Mouse (Mus musculus) spleen, adult 2 months (tissue): ENCODE measurements around the gene Tcta.
"Not testable (repeated sequence)": the region's sequence is repeated elsewhere in the genome, so short reads cannot be mapped to it uniquely, and the experiment has no call there.

Experiments used
- CTCF ChIP-seq: fragments of 200-500 bp; IDR thresholded peaks from 2 replicates; pipeline ENCODE4 v1.5.1; 2011; ENCODE audit warnings: mild to moderate bottlenecking, inconsistent platforms; ENCODE audit not compliant: insufficient read depth, insufficient read length, insufficient replicate concordance; ENCODE audit errors: extremely low read depth
- POLR2A ChIP-seq: fragments of 200-500 bp; IDR thresholded peaks from 2 replicates; pipeline ENCODE4 v1.6.1; 2011; ENCODE audit warnings: low read depth, low read length, inconsistent platforms

- TF ChIP-seq POLR2A, CTCF: not testable (repeated sequence)
These were observed 37.3 kb downstream of the Tcta start for GRCm38 (mm10) chr9:108268701-108269100.
